Mouse (Mus musculus) heart, embryonic 14.5 days (tissue): ENCODE results near the gene Etl4. TPM values are rescaled to one million over a fixed set of nuclear protein-coding genes. Genes with fewer than 3 reads are reported as not detected.

ENCODE experiments used
- ATAC-seq: fragments of 200-750 bp; cut with Nextera tagmentation; 2 replicates; pipeline ENCODE4 v1.8.0; 2017; ENCODE audit warnings: low read depth, moderate TSS enrichment; ENCODE audit not compliant: insufficient number of reproducible peaks, insufficient read depth, low FRiP score
- H3K27ac ChIP-seq, 2 experiments: fragments of 200-500 bp in 1 of 2; fragments of 300-500 bp in 1 of 2; sonication (generic) in 1 of 2; replicated peaks in 1 of 2; 2 replicates each; pipeline ENCODE4 v1.5.1; 2012 to 2014; ENCODE audit warnings: low read depth in 2 of 2, low read length in 2 of 2, control low read depth in 1 of 2, mild to moderate bottlenecking in 1 of 2, mixed read lengths in 1 of 2; ENCODE audit not compliant: control insufficient read depth in 1 of 2, insufficient read depth in 1 of 2
- H3K27me3 ChIP-seq: fragments of 300-500 bp; sonication (generic); 2 replicates; pipeline ENCODE4 v1.6.1; 2014; ENCODE audit warnings: mild to moderate bottlenecking, low read length, control low read depth; ENCODE audit not compliant: control insufficient read depth, insufficient read depth
- H3K36me3 ChIP-seq: fragments of 300-500 bp; sonication (generic); 2 replicates; pipeline ENCODE4 v1.6.1; 2014; ENCODE audit warnings: mild to moderate bottlenecking, control low read depth, low read length, mixed read lengths; ENCODE audit not compliant: control insufficient read depth, insufficient read depth
- H3K4me1 ChIP-seq, 2 experiments: fragments of 200-500 bp in 1 of 2; fragments of 300-500 bp in 1 of 2; sonication (generic) in 1 of 2; 2 replicates each; pipeline ENCODE4 v1.6.1; 2012 to 2014; ENCODE audit warnings: low read length in 2 of 2, control low read depth in 1 of 2, mixed read lengths in 1 of 2; ENCODE audit not compliant: control insufficient read depth in 2 of 2, insufficient read depth in 2 of 2
- H3K4me2 ChIP-seq: fragments of 300-500 bp; sonication (generic); 2 replicates; pipeline ENCODE4 v1.6.1; 2014; ENCODE audit warnings: mild to moderate bottlenecking, low read length
- H3K4me3 ChIP-seq, 2 experiments: fragments of 200-500 bp in 1 of 2; fragments of 300-500 bp in 1 of 2; sonication (generic) in 1 of 2; 2 replicates each; pipeline ENCODE4 v1.5.1; 2012 to 2014; ENCODE audit warnings: low read length in 2 of 2, mild to moderate bottlenecking in 2 of 2, control low read depth in 1 of 2, low read depth in 1 of 2, moderate library complexity in 1 of 2; ENCODE audit not compliant: control insufficient read depth in 1 of 2, insufficient read depth in 1 of 2
- H3K9ac ChIP-seq: fragments of 300-500 bp; sonication (generic); 2 replicates; pipeline ENCODE4 v1.6.1; 2014; ENCODE audit warnings: mild to moderate bottlenecking, low read length
- H3K9me3 ChIP-seq: fragments of 300-500 bp; sonication (generic); 2 replicates; pipeline ENCODE4 v1.6.1; 2016; ENCODE audit warnings: low read length, control low read depth; ENCODE audit not compliant: control insufficient read depth
- WGBS: fragments of 180-500 bp; shearing (Covaris S2); extraction: QIAGEN DNeasy Blood & Tissue Kit; methylation state at CpG from one replicate; pipeline ENCODE4 v1.1.7; 2014; 5-methylcytosine and 5-hydroxymethylcytosine counted together
- polyA plus RNA-seq: library from polyadenylated mRNA; unstranded; fragments of >200 nt; fragmentation: Nextera tagmentation; extraction: Ambion mirVana; gene quantifications from 2 replicates; pipeline ENCODE4 v1.2.1, GENCODE M21; 2014

The Etl4 gene
- polyA plus RNA-seq, 1 experiment from 2014 or later: 11.3 TPM

DNA sequence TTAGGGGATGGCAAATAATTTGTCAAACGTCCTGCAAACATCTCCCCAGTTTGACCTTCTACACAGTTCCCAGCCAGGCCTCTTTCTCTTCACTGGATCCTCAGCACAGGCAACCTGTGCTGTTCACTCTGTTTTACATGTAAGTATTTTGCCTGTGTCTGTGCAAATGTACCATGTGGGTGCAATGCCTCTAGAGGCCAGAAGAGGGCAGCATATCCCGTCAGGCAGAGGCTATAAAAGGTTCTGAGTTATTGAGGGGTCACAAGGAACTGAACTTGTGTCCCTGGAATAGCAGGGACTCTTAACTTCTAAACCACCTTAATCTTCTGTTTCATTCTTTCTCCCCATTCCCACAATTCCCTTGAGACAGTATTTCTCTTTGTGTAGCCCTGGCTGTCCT is 582.5 kb downstream of the Etl4 start:
- ATAC-seq: no peak
- 62% methylated on average over 2 of the region's 2 CpGs for WGBS

DNA sequence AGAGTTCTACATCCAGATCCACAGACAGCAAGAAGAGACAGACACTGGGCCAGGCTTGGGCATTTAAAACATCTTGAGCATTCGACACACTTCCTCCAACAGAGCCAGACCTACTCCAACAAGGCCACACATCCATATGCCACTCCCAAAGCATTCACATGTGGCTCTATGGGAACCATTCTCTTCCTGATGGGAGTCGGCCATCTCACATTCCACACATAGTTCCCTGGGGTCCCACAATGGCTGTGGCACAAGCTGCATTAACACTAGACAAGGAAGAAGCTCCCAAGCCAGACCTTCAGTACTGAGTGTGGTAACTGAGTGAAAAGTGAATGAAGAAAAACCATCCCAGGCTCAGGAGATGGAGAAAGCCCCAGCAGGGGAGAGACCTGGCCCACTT is 584.2 kb downstream of the Etl4 start:
- Histone ChIP-seq H3K4me1 (no peaks in the 10 kb centered on the region), H3K9me3 (no peaks in the 10 kb centered on the region), H3K36me3 (no peaks in the 10 kb centered on the region), H3K27me3 (no peaks in the 10 kb centered on the region), H3K4me2 (no peak overlapping the region), H3K4me3 (no peak overlapping the region), H3K27ac (no peak overlapping the region), H3K9ac (no peak overlapping the region)
- ATAC-seq: no peak
- WGBS: 70% methylated on average over 2 of the region's 2 CpGs

More for the DNA sequence above, 582.5 kb downstream of the Etl4 start:
- Histone ChIP-seq H3K4me1 (no peaks in the 10 kb centered on the region), H3K9me3 (no peaks in the 10 kb centered on the region), H3K36me3 (no peaks in the 10 kb centered on the region), H3K9ac (no peak overlapping the region), H3K4me2 (no peak overlapping the region), H3K27me3 (no peaks in the 10 kb centered on the region), H3K4me3 (no peak overlapping the region), H3K27ac (no peak overlapping the region)

DNA sequence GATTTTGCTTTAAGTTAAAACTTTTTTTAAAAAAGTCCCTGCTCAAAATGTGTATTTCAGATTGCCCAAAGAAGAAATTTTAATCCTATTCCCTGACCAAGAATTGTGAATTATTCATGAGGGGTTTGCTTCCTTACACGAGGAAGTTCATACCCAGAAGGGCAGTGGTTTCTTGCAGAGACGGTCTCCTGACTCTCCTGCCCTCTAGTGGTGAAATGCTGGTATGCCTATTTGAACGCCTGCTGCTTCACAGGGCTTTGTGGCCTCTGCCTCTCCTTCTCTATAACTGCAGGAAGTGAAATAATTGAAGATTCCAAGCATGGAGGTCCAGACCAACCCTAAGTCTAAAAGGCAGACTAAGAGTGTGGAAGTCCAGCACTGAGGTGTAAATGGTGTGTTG is 585.1 kb downstream of the Etl4 start:
- no peaks in the 10 kb centered on the region for H3K4me1 ChIP-seq
- H3K9ac ChIP-seq: no peak overlapping the region
- no peaks in the 10 kb centered on the region for H3K27me3 ChIP-seq
- H3K4me3 ChIP-seq: no peak overlapping the region
- no peaks in the 10 kb centered on the region for H3K9me3 ChIP-seq
- ATAC-seq: no peak
- WGBS: 20% methylated on average over 3 of the region's 3 CpGs
- H3K36me3 ChIP-seq: no peaks in the 10 kb centered on the region
- H3K27ac ChIP-seq: no peak overlapping the region
- H3K4me2 ChIP-seq: no peak overlapping the region

DNA sequence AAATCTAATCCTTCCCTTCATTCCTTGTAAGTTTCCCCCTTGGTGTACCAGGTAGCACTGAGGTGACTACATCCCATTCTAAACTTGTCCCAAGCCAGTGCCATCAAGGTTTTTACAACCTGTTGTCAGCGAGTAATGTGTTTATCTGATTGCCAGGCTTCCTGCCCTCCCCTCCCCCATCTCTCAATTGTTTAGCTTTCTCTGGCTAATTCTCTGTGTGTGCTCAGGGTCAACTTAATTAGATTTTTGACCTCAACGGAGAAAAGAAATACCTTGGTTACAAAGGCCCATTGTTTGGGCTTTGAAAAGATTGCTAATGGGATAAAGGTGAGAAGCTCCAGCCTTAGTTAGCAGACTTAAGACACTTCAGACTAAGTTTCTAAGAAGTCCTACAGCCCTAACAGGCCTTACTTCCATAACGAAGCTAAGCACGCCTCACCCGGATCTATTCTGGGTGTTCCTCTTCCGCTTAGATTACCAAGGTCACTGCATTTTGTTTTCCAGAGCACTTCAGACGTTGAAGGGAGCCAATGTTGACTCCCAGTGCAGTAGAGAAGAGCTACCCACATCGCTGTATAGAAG is 586.7 kb downstream of the Etl4 start:
- H3K27me3 ChIP-seq: no peaks in the 10 kb centered on the region
- no peak overlapping the region for H3K9ac ChIP-seq
- no peak overlapping the region for H3K4me2 ChIP-seq
- H3K4me1 ChIP-seq: no peaks in the 10 kb centered on the region
- H3K27ac ChIP-seq: no peak overlapping the region
- H3K36me3 ChIP-seq: no peaks in the 10 kb centered on the region
- no peak for ATAC-seq
- 0 out of 2 replicates have a peak, but pooled peaks cover 6% of the 10 kb centered on the region for H3K9me3 ChIP-seq
- no peak overlapping the region for H3K4me3 ChIP-seq
- WGBS: 50% methylated on average over 8 of the region's 8 CpGs

DNA sequence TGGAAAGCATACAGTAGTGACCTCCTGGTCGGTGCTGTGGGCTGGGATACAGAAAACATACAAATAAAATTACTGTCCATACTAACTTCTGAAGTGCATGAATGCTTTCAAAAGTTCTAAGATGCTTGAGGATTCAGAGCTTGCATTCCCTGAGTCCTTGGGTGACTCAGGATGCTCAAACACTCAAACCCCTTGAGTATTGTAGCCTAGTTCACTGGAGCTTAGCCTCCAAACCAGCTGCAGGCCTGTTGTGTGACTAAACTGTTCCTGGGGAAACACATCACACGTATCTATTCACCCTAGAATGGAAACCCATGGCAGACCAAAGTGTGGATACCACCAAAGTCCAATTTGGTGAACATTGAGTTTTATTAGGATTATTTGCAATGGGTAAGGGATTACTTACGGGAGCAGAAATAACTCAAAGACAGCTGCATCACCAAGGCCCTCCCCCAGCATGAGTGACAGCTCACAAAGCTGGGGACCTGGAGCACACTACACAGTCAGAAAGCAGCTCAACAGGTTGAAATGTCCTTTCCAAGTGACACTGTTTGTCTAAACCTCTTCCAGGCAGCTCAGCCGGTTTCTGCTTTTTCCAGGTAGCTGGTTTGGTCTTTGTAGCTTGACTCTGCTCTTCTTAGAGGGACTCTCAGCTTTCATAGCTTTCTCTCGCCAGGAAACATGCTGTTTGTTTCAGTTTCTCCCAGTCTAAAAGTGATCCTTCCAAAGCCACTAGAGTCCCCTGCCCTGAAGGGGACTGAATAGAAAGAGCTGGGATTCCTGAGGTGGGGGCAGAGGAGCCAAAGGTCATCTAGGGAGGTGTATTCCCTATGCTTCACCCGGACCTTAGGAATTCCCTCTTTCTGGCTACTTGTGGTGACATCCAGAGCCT is 598.5 kb downstream of the Etl4 start:
- Histone ChIP-seq H3K36me3 (no peaks in the 10 kb centered on the region), H3K9me3 (no peaks in the 10 kb centered on the region), H3K9ac (no peak overlapping the region), H3K27ac (no peak overlapping the region), H3K4me2 (no peak overlapping the region), H3K4me3 (no peak overlapping the region), H3K4me1 (no peaks in the 10 kb centered on the region; a peak in 1 of 4 replicates), H3K27me3 (no peaks in the 10 kb centered on the region)
- no peak for ATAC-seq
- WGBS: 54% methylated on average over 6 of the region's 6 CpGs

DNA sequence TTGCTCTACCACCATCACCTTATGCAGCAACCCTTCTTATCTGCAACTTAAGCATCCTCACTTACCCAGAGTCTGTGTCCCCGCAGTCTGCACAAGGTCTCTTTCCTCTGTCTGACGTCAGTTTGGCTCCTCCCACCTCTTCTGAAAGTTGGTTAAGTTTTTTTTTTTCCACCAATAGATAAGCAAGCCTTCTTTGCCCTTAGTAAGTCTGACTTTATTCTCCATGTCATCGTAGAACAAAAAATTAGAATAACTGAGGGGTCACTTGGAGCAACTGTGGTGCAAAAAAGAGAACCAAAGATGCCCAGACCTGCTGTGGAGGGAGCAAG is 599.1 kb downstream of the Etl4 start:
- no peak for ATAC-seq
- H3K27me3 ChIP-seq: no peaks in the 10 kb centered on the region
- no peaks in the 10 kb centered on the region for H3K9me3 ChIP-seq
- H3K4me2 ChIP-seq: no peak overlapping the region
- 38% methylated on average over 3 of the region's 3 CpGs for WGBS
- H3K9ac ChIP-seq: no peak overlapping the region
- H3K4me1 ChIP-seq: no peaks in the 10 kb centered on the region; a peak in 1 of 4 replicates
- no peak overlapping the region for H3K4me3 ChIP-seq
- H3K27ac ChIP-seq: no peak overlapping the region
- H3K36me3 ChIP-seq: no peaks in the 10 kb centered on the region

DNA sequence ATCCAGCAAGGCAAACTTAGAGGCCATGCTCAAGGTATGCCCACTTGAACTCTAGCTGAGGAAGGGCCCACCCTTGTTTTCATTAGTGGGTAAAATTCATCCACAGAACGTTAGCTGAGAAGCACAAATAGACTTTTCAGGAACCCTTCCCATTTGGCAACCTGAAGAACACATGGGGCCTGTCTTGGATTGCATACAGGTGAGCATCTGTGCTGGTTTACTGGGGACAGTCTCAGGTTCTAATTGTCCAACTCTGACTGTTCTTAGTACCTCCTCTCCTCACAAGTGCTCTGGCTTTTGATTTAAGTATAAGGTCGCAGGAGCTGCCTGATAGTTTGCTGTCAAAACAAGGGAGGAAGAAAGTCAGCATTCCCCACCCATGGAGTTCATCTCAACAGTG is 600.5 kb downstream of the Etl4 start:
- 63% methylated on average over 2 of the region's 2 CpGs for WGBS
- Histone ChIP-seq H3K27me3 (no peaks in the 10 kb centered on the region), H3K9ac (no peak overlapping the region), H3K4me3 (no peak overlapping the region), H3K36me3 (no peaks in the 10 kb centered on the region), H3K27ac (no peak overlapping the region), H3K4me2 (no peak overlapping the region), H3K4me1 (no peaks in the 10 kb centered on the region; a peak in 1 of 4 replicates), H3K9me3 (no peaks in the 10 kb centered on the region)
- ATAC-seq: no peak
